Mouse (Mus musculus) lung, postnatal 4 days (tissue): Measurements from ENCODE around the gene Prkn.

ENCODE experiments used
- DNase-seq, 2 experiments: peaks; one replicate each; pipeline ENCODE4 v3.0.0; 2021

The Prkn gene

GRCm38 (mm10) chr17:10840148-10840707 is at the start of gene Prkn, which contains the start of gene Pacrg:
Gene Prkn (plus strand): TSS chr17:10840384.
Gene Pacrg (minus strand): TSS chr17:10840311.
- DNase-seq: peak; percentile 98

- DNase-seq: no peak
Measured at GRCm38 (mm10) chr17:10791661-10792060, 48.5 kb upstream of the Prkn start.

- DNase-seq: no peak
Measured at GRCm38 (mm10) chr17:10806692-10807091, 33.5 kb upstream of the Prkn start.

- DNase-seq: no peak
Measured at GRCm38 (mm10) chr17:10807261-10807998, 32.8 kb upstream of the Prkn start.

- no peak for DNase-seq
Measured at GRCm38 (mm10) chr17:10808571-10808970, 31.6 kb upstream of the Prkn start.

GRCm38 (mm10) chr17:10818971-10819370 is 21.2 kb upstream of the Prkn start:
- no peak for DNase-seq

- DNase-seq: peak; percentile 41 to 71
Measured at GRCm38 (mm10) chr17:10840731-10841201, 582 bp downstream of the Prkn start.

GRCm38 (mm10) chr17:10854207-10854606 is 14.0 kb downstream of the Prkn start:
- DNase-seq: no peak

GRCm38 (mm10) chr17:10874208-10875187 is 34.3 kb downstream of the Prkn start:
- DNase-seq: no peak

GRCm38 (mm10) chr17:10878986-10879385 is 38.8 kb downstream of the Prkn start:
- no peak for DNase-seq

GRCm38 (mm10) chr17:10882260-10882659 is 42.1 kb downstream of the Prkn start:
- no peak for DNase-seq

- DNase-seq: no peak
Measured at GRCm38 (mm10) chr17:10887924-10888323, 47.7 kb downstream of the Prkn start.

GRCm38 (mm10) chr17:10901686-10902228 is 61.6 kb downstream of the Prkn start:
- no peak for DNase-seq

GRCm38 (mm10) chr17:10936698-10937097 is 96.5 kb downstream of the Prkn start:
- DNase-seq: no peak

GRCm38 (mm10) chr17:10937844-10938243 is 97.7 kb downstream of the Prkn start:
- DNase-seq: no peak

GRCm38 (mm10) chr17:10938755-10939154 is 98.6 kb downstream of the Prkn start:
- no peak for DNase-seq

- DNase-seq: no peak
Measured at GRCm38 (mm10) chr17:10946552-10946951, 106.4 kb downstream of the Prkn start.

GRCm38 (mm10) chr17:10947614-10948013 is 107.4 kb downstream of the Prkn start:
- no peak for DNase-seq

GRCm38 (mm10) chr17:10959066-10959864 is 119.1 kb downstream of the Prkn start:
- no peak for DNase-seq

- no peak for DNase-seq
Measured at GRCm38 (mm10) chr17:10962151-10962550, 122.0 kb downstream of the Prkn start.

GRCm38 (mm10) chr17:10982136-10982535 is 142.0 kb downstream of the Prkn start:
- DNase-seq: no peak

GRCm38 (mm10) chr17:10987040-10987439 is 146.9 kb downstream of the Prkn start:
- DNase-seq: no peak
